8 mouse cellular contexts compared by ENCODE assay signal in genomic region chr5:147748081-147748581, GRCm38 (mm10). TPM values are rescaled to one million over a fixed set of nuclear protein-coding genes. Genes with fewer than 3 reads are reported as not detected.
DNase-seq lines count a peak whose midpoint lies in the region; ATAC-seq lines count a peak whose summit lies in the region.

No protein-coding gene starts in this region.

- H3K4me1 ChIP-seq in heart, embryonic 16.5 days (ENCODE audit: control insufficient read depth, insufficient read depth, low read length): peaks cover 19% of the 10 kb centered on the region
- peaks cover 19% of the 10 kb centered on the region for H3K4me1 ChIP-seq in lung, embryonic 16.5 days (replicated peaks; ENCODE audit: control insufficient read depth, insufficient read depth, low read length)

- H3K4me3 ChIP-seq in heart, embryonic 16.5 days (ENCODE audit: low read length): peak overlapping the region; percentile 45
- H3K4me3 ChIP-seq in lung, embryonic 16.5 days (ENCODE audit: low read length): peak overlapping the region; percentile 24

- DNase-seq in 3T3-L1 (ENCODE audit: low read depth, low spot score) (peak; percentile 97), adipocyte (ENCODE audit: low spot score) (peak; percentile 97)
- DNase-seq in fibroblast of lung, adult 2 months (ENCODE audit: low read depth): peak; percentile 93
- DNase-seq in kidney, postnatal 10 days: peak; percentile 75
- DNase-seq in ovary, postnatal 36 days (ENCODE audit: low spot score): peak; percentile 42
- DNase-seq in B cell, adult 2 months: no peak

- 4% methylated on average over 15 of the region's 15 CpGs for WGBS in heart, embryonic 16.5 days
- 9% methylated on average over 15 of the region's 15 CpGs for WGBS in lung, embryonic 16.5 days

- H3K27me3 ChIP-seq in heart, embryonic 16.5 days (ENCODE audit: control insufficient read depth, insufficient read depth, low read length): peaks cover 7% of the 10 kb centered on the region; the same call in 1 of the 2 replicates
- H3K27me3 ChIP-seq in lung, embryonic 16.5 days (ENCODE audit: control insufficient read depth, insufficient read depth, low read depth, low read length): peaks cover 20% of the 10 kb centered on the region

- H3K9me3 ChIP-seq in heart, embryonic 16.5 days (replicated peaks; ENCODE audit: control insufficient read depth, low read length): no peaks in the 10 kb centered on the region
- H3K9me3 ChIP-seq in lung, embryonic 16.5 days (ENCODE audit: control insufficient read depth, low read length): no peaks in the 10 kb centered on the region

- H3K9ac ChIP-seq in heart, embryonic 16.5 days (ENCODE audit: low read length): no peak overlapping the region
- H3K9ac ChIP-seq in lung, embryonic 16.5 days (ENCODE audit: low read length): no peak overlapping the region; the same call in 1 of the 2 replicates

- H3K4me2 ChIP-seq in heart, embryonic 16.5 days (ENCODE audit: low read depth, low read length): peak overlapping the region; percentile 69
- peak overlapping the region; percentile 52 for H3K4me2 ChIP-seq in lung, embryonic 16.5 days (ENCODE audit: low read depth, low read length)

- ATAC-seq in heart, embryonic 16.5 days (replicated peaks; ENCODE audit: extremely low read depth, insufficient read depth, low FRiP score): peak; percentile 37
- no peak for ATAC-seq in lung, embryonic 16.5 days (ENCODE audit: low read depth)

- H3K36me3 ChIP-seq in heart, embryonic 16.5 days (ENCODE audit: control insufficient read depth, insufficient read depth): no peaks in the 10 kb centered on the region
- H3K36me3 ChIP-seq in lung, embryonic 16.5 days (ENCODE audit: control insufficient read depth, insufficient read depth, low read length): no peaks in the 10 kb centered on the region

- no peak overlapping the region for H3K27ac ChIP-seq in heart, embryonic 16.5 days (ENCODE audit: low read length)
- no peak overlapping the region for H3K27ac ChIP-seq in lung, embryonic 16.5 days (ENCODE audit: low read length)

RNA-seq across cellular contexts. Expression of gene Flt1, which starts 22.3 kb away (rescaled TPM):
- polyA plus RNA-seq in heart, embryonic 16.5 days (2015; fragmentation: Nextera tagmentation; extraction: Ambion mirVana): 21.4 and 22.6 TPM in 2 replicates
- 15.6 and 16.7 TPM in 2 replicates for polyA plus RNA-seq in lung, embryonic 16.5 days (2015; fragmentation: Nextera tagmentation; extraction: Ambion mirVana)

Comparison
In these comparisons a context has a peak if more than half of its experiments do, and no peak if none do; other contexts are left out.
1. DNase-seq: peak in 3T3-L1 (single experiment), adipocyte (single experiment), fibroblast of lung, adult 2 months (single experiment), kidney, postnatal 10 days (single experiment) and ovary, postnatal 36 days (single experiment); none in B cell, adult 2 months (0 of 2).